Mouse (Mus musculus) testis, adult 2 months (tissue): Measurements from ENCODE around the gene Padi6. TPM values are rescaled to one million over a fixed set of nuclear protein-coding genes. Genes with fewer than 3 reads are reported as not detected.
A peak's percentile ranks its signal among the peaks of the same experiment; 100 is the strongest.

ENCODE experiments used
- H3K27ac ChIP-seq: fragments of 200-500 bp; 2 replicates; pipeline ENCODE4 v1.5.1; 2012; ENCODE audit warnings: low read depth, low read length; ENCODE audit not compliant: control insufficient read depth, insufficient read depth
- H3K27me3 ChIP-seq: fragments of 200-500 bp; 2 replicates; pipeline ENCODE4 v1.6.1; 2012; ENCODE audit warnings: mild to moderate bottlenecking, low read length, moderate library complexity; ENCODE audit not compliant: control insufficient read depth, insufficient read depth
- H3K36me3 ChIP-seq: fragments of 200-500 bp; 2 replicates; pipeline ENCODE4 v1.6.1; 2012; ENCODE audit warnings: mild to moderate bottlenecking, low read length; ENCODE audit not compliant: control insufficient read depth, insufficient read depth
- H3K4me1 ChIP-seq: fragments of 200-500 bp; 2 replicates; pipeline ENCODE4 v1.6.1; 2012; ENCODE audit warnings: low read length; ENCODE audit not compliant: control insufficient read depth, insufficient read depth
- H3K4me3 ChIP-seq: fragments of 200-500 bp; 2 replicates; pipeline ENCODE4 v1.5.1; 2012; ENCODE audit warnings: low read depth, mild to moderate bottlenecking, low read length, moderate library complexity, mixed read lengths; ENCODE audit not compliant: control insufficient read depth
- CTCF ChIP-seq: fragments of 200-500 bp; IDR thresholded peaks from 2 replicates; pipeline ENCODE4 v1.5.1; 2012; ENCODE audit warnings: low read depth, mild to moderate bottlenecking, inconsistent platforms, low read length, moderate library complexity; ENCODE audit not compliant: control insufficient read depth, insufficient read depth, insufficient replicate concordance
- POLR2A ChIP-seq: fragments of 200-500 bp; IDR thresholded peaks from 2 replicates; pipeline ENCODE4 v1.6.1; 2012; ENCODE audit warnings: low read depth, mild to moderate bottlenecking, inconsistent platforms, low read length, moderate library complexity; ENCODE audit not compliant: control insufficient read depth
- polyA plus RNA-seq: library from polyadenylated mRNA; depleted of rRNA; stranded (reverse); fragments of >200 nt; gene quantifications from 2 replicates; pipeline ENCODE4 v1.2.3, GENCODE M21; 2012

Padi6 gene
- polyA plus RNA-seq, 1 experiment: 11.8 TPM

GRCm38 (mm10) chr4:140693513-140693912, 48.9 kb downstream of the Padi6 start:
- Histone ChIP-seq H3K4me3 (no peak overlapping the region), H3K27me3 (no peaks in the 10 kb centered on the region), H3K36me3 (no peaks in the 10 kb centered on the region), H3K27ac (no peak overlapping the region), H3K4me1 (peaks cover 7% of the 10 kb centered on the region)
- no peak for TF ChIP-seq POLR2A
- no peak for TF ChIP-seq CTCF

GRCm38 (mm10) chr4:140691481-140691880, 51.0 kb downstream of the Padi6 start:
- Histone ChIP-seq H3K27me3 (no peaks in the 10 kb centered on the region), H3K4me3 (peak overlapping the region; percentile 46), H3K4me1 (peaks cover 7% of the 10 kb centered on the region), H3K27ac (no peak overlapping the region), H3K36me3 (no peaks in the 10 kb centered on the region)
- TF ChIP-seq POLR2A: no peak
- no peak for TF ChIP-seq CTCF

- peaks cover 7% of the 10 kb centered on the region for H3K4me1 ChIP-seq
- TF ChIP-seq POLR2A (no peak), CTCF (no peak)
- H3K4me3 ChIP-seq: peak overlapping the region; percentile 40; the same call in 1 of the 2 replicates
- no peaks in the 10 kb centered on the region for H3K27me3 ChIP-seq
- no peak overlapping the region for H3K27ac ChIP-seq
- H3K36me3 ChIP-seq: no peaks in the 10 kb centered on the region
Measured at GRCm38 (mm10) chr4:140689873-140690655, 52.4 kb downstream of the Padi6 start.

- no peaks in the 10 kb centered on the region for H3K27me3 ChIP-seq
- TF ChIP-seq POLR2A: no peak
- no peak for TF ChIP-seq CTCF
- no peak overlapping the region for H3K27ac ChIP-seq
- peaks cover 7% of the 10 kb centered on the region for H3K4me1 ChIP-seq
- no peaks in the 10 kb centered on the region for H3K36me3 ChIP-seq
- no peak overlapping the region for H3K4me3 ChIP-seq
Measured at GRCm38 (mm10) chr4:140688826-140689425, 53.5 kb downstream of the Padi6 start.

- TF ChIP-seq CTCF: no peak
- no peak for TF ChIP-seq POLR2A
- peaks cover 10% of the 10 kb centered on the region for H3K4me1 ChIP-seq
- no peak overlapping the region for H3K27ac ChIP-seq
- no peaks in the 10 kb centered on the region for H3K27me3 ChIP-seq
- no peaks in the 10 kb centered on the region for H3K36me3 ChIP-seq
- no peak overlapping the region for H3K4me3 ChIP-seq
Measured at GRCm38 (mm10) chr4:140688044-140688825, 54.2 kb downstream of the Padi6 start.

GRCm38 (mm10) chr4:140684881-140685303, 57.6 kb downstream of the Padi6 start:
- Histone ChIP-seq H3K27me3 (no peaks in the 10 kb centered on the region), H3K4me3 (no peak overlapping the region), H3K36me3 (no peaks in the 10 kb centered on the region), H3K4me1 (peaks cover 3% of the 10 kb centered on the region; the same call in 1 of the 2 replicates), H3K27ac (no peak overlapping the region)
- TF ChIP-seq POLR2A: no peak
- TF ChIP-seq CTCF: no peak
